Mouse (Mus musculus): ENCODE results near the gene Sh3rf3.

Sh3rf3 gene

DNA sequence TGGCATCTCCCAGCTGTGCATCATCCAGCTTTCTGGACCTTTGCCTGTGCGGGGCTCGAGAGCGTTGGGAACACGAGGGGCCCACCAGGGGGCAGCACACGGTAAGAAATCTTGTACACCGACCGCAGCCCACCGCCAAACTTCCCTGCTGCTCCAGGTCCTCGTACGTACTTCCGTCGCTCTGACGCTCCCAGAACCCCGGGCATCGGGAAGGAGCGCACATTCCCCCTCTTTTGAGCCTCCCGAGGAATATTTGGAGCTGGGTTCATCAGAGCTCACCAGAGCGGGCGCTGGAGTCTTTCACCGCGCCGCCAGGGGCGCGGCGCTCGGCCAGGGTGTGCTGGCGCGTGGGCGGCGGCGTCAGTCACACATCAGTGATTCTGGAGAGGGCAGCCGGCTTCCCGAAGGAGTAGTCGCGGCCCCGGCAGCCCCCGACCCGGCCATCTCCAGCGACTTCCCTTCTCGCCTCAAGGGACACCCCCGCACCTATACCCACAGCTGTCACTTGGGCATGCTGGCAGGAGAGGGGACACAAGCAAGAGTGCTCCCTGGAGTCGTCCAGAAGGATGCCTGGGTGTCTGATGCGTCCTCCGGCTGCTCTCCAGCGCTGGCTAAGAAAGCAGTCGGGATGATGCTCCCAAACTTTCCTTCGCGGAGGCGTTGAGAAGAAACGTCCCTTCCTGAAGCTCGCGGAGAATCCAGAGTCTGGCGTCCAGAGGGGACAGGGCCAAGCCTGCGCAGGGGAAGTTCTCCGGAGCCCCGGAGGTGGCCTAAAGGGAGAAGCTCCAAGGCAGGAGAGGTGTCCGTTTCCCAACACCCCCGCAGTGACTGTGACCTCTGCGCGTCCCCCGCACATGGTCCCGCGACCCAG is 714 bp upstream of the Sh3rf3 start:
- no peaks in the 10 kb centered on the region for H3K36me3 ChIP-seq (ENCODE audit: insufficient read depth, low read length)
- TF ChIP-seq POU5F1 (IDR thresholded peaks at IDR 0.05; ENCODE audit: borderline replicate concordance, low read length) (no peak), NANOG (IDR thresholded peaks at IDR 0.05; ENCODE audit: borderline replicate concordance, low read length) (no peak), CTCF (conservative IDR thresholded peaks at IDR 0.05; ENCODE audit: low read length) (peak; percentile 51)
- peak overlapping the region; percentile 81 for H3K4me3 ChIP-seq (replicated peaks; ENCODE audit: low read length)
- peaks cover 11% of the 10 kb centered on the region; the same call in 1 of the 2 replicates for H3K4me1 ChIP-seq (replicated peaks; ENCODE audit: low read depth, low read length)
- H3K9me3 ChIP-seq (ENCODE audit: low read length): peaks cover 6% of the 10 kb centered on the region; the same call in 1 of the 2 replicates
- H3K27me3 ChIP-seq (ENCODE audit: insufficient read depth, low read length): peaks cover 77% of the 10 kb centered on the region

DNA sequence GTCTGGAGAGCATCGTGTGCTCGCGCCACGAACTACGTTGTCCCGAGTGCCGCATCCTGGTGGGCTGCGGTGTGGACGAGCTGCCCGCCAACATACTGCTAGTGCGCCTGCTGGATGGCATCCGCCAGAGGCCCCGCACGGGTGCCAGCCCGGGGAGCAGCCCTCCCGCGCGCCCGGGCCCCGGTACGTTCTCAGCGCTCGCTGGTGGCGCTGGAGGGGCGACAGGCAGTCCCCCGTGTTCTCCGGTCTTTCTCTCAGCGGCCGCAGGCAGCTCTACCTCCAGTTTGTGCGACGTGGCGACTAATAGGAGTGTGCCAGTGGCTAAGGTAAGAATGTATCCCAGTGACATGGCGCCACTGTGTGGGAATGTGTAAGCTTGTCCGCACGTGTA is 637 bp downstream of the Sh3rf3 start:
- peak overlapping the region; percentile 81 for H3K4me3 ChIP-seq (replicated peaks; ENCODE audit: low read length)
- TF ChIP-seq POU5F1 (IDR thresholded peaks at IDR 0.05; ENCODE audit: borderline replicate concordance, low read length) (no peak), NANOG (IDR thresholded peaks at IDR 0.05; ENCODE audit: borderline replicate concordance, low read length) (no peak), CTCF (conservative IDR thresholded peaks at IDR 0.05; ENCODE audit: low read length) (no peak)
- no peaks in the 10 kb centered on the region for H3K36me3 ChIP-seq (ENCODE audit: insufficient read depth, low read length)
- H3K27me3 ChIP-seq (ENCODE audit: insufficient read depth, low read length): peaks cover 73% of the 10 kb centered on the region
- H3K4me1 ChIP-seq (replicated peaks; ENCODE audit: low read depth, low read length): peaks cover 11% of the 10 kb centered on the region; the same call in 1 of the 2 replicates
- H3K9me3 ChIP-seq (ENCODE audit: low read length): peaks cover 6% of the 10 kb centered on the region; the same call in 1 of the 2 replicates

DNA sequence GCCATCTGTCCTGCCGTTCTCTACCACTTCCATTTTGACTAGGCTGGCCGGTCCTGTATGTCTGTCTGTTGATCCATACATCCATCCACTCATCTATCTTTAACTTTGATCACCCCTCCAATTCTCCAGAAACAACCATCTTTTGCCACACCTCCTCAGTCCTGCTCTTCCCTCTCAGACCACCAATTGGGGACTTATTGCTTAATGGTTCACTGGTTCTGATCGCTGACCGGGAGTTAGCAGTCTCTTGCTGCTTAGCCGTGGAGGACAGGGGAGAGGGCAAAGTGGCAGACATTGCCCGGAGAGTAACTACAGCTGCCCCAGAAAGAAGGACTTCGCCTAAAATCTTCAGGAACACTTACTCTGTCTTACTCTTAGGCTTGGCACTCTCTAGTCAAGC is 1.3 kb downstream of the Sh3rf3 start:
- Histone ChIP-seq H3K4me1 (replicated peaks; ENCODE audit: low read depth, low read length) (peaks cover 11% of the 10 kb centered on the region; the same call in 1 of the 2 replicates), H3K9me3 (ENCODE audit: low read length) (peaks cover under 1% of the 10 kb centered on the region; the same call in 1 of the 2 replicates), H3K27me3 (ENCODE audit: insufficient read depth, low read length) (peaks cover 72% of the 10 kb centered on the region), H3K36me3 (ENCODE audit: insufficient read depth, low read length) (no peaks in the 10 kb centered on the region), H3K4me3 (replicated peaks; ENCODE audit: low read length) (no peak overlapping the region)
- TF ChIP-seq NANOG (IDR thresholded peaks at IDR 0.05; ENCODE audit: borderline replicate concordance, low read length) (no peak), POU5F1 (IDR thresholded peaks at IDR 0.05; ENCODE audit: borderline replicate concordance, low read length) (no peak), CTCF (conservative IDR thresholded peaks at IDR 0.05; ENCODE audit: low read length) (no peak)

DNA sequence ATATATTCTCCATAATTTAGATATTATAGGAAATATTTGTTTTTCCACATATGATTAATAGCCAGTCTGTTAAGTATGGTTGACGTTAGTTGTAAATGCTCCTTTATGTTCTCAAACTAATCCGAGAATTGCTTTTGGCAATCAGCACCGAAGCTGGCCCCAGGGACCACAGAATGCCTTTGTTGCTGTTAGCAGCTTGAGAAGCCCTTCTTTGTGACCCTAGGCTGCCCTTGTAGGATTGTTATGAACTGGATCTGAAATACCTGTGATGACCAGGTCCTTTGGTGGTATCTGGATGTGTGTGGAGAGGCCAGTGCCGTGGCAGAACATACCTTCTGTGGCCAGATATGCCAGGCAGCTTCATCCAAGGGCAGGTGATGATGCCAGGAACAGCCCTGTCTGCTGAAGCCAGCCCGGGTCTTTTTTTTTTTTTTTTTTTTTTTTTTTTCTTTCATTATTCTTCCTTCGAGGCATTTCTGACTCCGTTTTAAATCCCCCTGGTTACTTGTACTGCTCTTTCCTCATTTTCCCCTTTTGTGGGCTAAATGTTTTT is 10.9 kb downstream of the Sh3rf3 start:
- H3K36me3 ChIP-seq (ENCODE audit: insufficient read depth, low read length): no peaks in the 10 kb centered on the region
- 0 out of 2 replicates have a peak, but pooled peaks cover 3% of the 10 kb centered on the region for H3K27me3 ChIP-seq (ENCODE audit: insufficient read depth, low read length)
- TF ChIP-seq NANOG (IDR thresholded peaks at IDR 0.05; ENCODE audit: borderline replicate concordance, low read length) (no peak), CTCF (conservative IDR thresholded peaks at IDR 0.05; ENCODE audit: low read length) (no peak), POU5F1 (IDR thresholded peaks at IDR 0.05; ENCODE audit: borderline replicate concordance, low read length) (no peak)
- H3K4me3 ChIP-seq (replicated peaks; ENCODE audit: low read length): no peak overlapping the region
- H3K4me1 ChIP-seq (replicated peaks; ENCODE audit: low read depth, low read length): no peaks in the 10 kb centered on the region
- H3K9me3 ChIP-seq (ENCODE audit: low read length): peaks cover 3% of the 10 kb centered on the region; the same call in 1 of the 2 replicates

DNA sequence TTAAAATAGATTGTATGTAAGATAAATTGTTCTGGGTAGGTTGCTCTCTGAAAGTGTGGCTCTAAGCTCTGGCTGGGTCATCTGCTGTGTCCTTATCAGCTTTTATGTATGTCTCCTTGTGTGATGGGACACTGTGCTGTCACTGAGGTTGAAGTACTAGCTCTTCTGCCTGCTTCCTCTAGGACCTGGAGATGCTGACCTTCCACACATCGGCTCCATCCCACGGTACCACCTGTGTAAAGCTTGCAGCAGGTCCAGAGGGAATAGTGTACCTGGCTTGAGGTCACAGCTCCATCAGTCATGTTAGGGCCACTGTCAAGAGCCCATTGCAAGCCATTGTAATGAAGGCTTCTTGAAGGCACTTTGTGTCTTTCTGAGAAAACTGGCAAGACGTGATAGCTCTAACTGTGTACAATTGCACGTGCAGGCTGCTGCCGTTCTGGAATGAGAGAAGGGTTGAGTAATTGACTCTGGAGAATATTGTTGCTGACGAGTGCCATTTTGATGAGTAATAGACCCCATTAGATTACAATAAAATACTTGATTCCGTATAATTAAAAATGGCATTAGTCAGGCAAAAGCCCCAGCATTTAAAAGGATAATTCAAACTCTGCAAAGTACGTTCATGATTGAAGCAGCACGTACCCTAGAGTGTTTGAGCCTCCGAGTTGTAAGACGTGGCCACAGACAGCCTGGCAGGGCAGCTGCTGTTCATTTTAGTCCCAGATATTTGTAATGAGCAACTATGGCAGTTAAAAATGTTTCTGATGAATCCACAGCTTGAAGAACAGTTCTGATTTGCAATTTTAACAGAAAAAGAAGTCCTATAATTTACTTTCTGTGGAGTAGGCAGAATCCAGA is 16.3 kb downstream of the Sh3rf3 start:
- H3K4me1 ChIP-seq (replicated peaks; ENCODE audit: low read depth, low read length): no peaks in the 10 kb centered on the region
- no peak overlapping the region for H3K4me3 ChIP-seq (replicated peaks; ENCODE audit: low read length)
- H3K36me3 ChIP-seq (ENCODE audit: insufficient read depth, low read length): no peaks in the 10 kb centered on the region
- TF ChIP-seq POU5F1 (IDR thresholded peaks at IDR 0.05; ENCODE audit: borderline replicate concordance, low read length) (no peak), NANOG (IDR thresholded peaks at IDR 0.05; ENCODE audit: borderline replicate concordance, low read length) (no peak)
- peaks cover 3% of the 10 kb centered on the region; the same call in 1 of the 2 replicates for H3K9me3 ChIP-seq (ENCODE audit: low read length)
- no peaks in the 10 kb centered on the region for H3K27me3 ChIP-seq (ENCODE audit: insufficient read depth, low read length)

DNA sequence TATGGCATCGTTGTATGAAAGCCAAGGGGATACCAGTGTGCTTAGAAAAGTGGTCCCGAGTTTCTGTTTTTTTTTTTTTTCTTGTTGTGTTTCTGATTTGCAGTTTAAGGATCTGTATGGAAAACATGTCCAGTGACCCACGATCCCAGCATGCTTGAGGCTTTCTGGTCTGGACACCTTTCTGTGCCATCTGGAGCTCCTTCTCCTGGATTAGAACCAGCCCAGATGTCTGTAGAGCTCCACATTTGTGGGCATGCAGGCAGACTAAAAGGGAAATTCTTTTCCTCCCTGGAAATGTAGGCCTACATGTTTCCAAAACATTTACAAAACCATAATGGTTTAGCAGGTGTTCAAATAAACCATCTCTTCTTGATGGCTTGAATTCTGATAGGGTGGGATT is 20.0 kb downstream of the Sh3rf3 start:
- Histone ChIP-seq H3K27me3 (ENCODE audit: insufficient read depth, low read length) (no peaks in the 10 kb centered on the region), H3K4me3 (replicated peaks; ENCODE audit: low read length) (no peak overlapping the region), H3K4me1 (replicated peaks; ENCODE audit: low read depth, low read length) (no peaks in the 10 kb centered on the region), H3K9me3 (ENCODE audit: low read length) (no peaks in the 10 kb centered on the region), H3K36me3 (ENCODE audit: insufficient read depth, low read length) (no peaks in the 10 kb centered on the region)
- TF ChIP-seq NANOG (IDR thresholded peaks at IDR 0.05; ENCODE audit: borderline replicate concordance, low read length) (no peak), CTCF (conservative IDR thresholded peaks at IDR 0.05; ENCODE audit: low read length) (no peak)

DNA sequence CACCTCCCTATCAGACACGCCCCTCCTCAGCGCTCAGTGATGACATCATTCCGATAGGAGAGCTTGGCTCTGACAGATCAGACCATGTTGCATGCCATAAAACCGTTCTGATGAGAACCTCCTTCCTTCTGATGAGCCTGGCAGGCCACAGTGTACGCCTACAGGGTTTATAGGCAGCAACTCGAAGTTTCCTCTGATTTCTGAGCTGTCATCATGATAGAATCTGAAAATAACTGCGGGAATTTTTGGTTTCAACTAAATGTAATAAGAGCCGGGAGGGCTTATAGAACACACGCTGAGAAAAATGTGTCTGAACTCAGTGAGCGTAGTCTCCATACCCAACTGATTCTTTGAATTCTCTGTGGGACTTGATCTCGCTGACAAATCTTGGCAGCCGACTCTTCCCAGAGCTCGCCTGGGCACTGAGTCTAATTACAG is 20.6 kb downstream of the Sh3rf3 start:
- Histone ChIP-seq H3K36me3 (ENCODE audit: insufficient read depth, low read length) (no peaks in the 10 kb centered on the region), H3K4me3 (replicated peaks; ENCODE audit: low read length) (no peak overlapping the region), H3K27me3 (ENCODE audit: insufficient read depth, low read length) (no peaks in the 10 kb centered on the region), H3K4me1 (replicated peaks; ENCODE audit: low read depth, low read length) (no peaks in the 10 kb centered on the region), H3K9me3 (ENCODE audit: low read length) (no peaks in the 10 kb centered on the region)
- TF ChIP-seq CTCF (conservative IDR thresholded peaks at IDR 0.05; ENCODE audit: low read length) (no peak), NANOG (IDR thresholded peaks at IDR 0.05; ENCODE audit: borderline replicate concordance, low read length) (no peak), POU5F1 (IDR thresholded peaks at IDR 0.05; ENCODE audit: borderline replicate concordance, low read length) (no peak)

DNA sequence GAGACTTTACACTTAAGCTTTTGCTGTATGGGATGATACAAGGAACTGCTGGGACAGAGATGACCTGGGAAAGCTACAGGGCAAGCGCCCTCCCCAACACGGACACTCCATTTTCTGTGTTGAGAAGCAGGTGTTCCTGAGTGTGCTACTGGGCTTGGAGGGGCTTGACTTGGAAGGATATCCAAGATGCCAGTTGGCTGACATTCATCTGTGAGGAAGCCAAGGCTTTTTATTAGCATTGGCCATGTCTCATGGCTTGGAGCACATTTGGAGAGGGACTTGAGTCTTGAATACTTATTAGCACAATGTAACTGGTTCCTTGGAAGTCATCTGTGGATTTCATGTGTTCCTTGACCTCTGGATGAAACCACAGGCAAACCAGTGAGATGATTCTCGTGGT is 23.2 kb downstream of the Sh3rf3 start:
- Histone ChIP-seq H3K9me3 (ENCODE audit: low read length) (no peaks in the 10 kb centered on the region), H3K27me3 (ENCODE audit: insufficient read depth, low read length) (no peaks in the 10 kb centered on the region), H3K36me3 (ENCODE audit: insufficient read depth, low read length) (no peaks in the 10 kb centered on the region), H3K4me1 (replicated peaks; ENCODE audit: low read depth, low read length) (no peaks in the 10 kb centered on the region), H3K4me3 (replicated peaks; ENCODE audit: low read length) (no peak overlapping the region)
- TF ChIP-seq CTCF (conservative IDR thresholded peaks at IDR 0.05; ENCODE audit: low read length) (no peak), POU5F1 (IDR thresholded peaks at IDR 0.05; ENCODE audit: borderline replicate concordance, low read length) (no peak), NANOG (IDR thresholded peaks at IDR 0.05; ENCODE audit: borderline replicate concordance, low read length) (no peak)

Measured in E14TG2a.4 (cell line).